Mouse (Mus musculus) right cerebral cortex, adult 2 months (tissue): ENCODE results near the gene Cttnbp2nl.
A peak's percentile ranks its signal among the peaks of the same experiment; 100 is the strongest.

ENCODE experiments used
- DNase-seq, 2 experiments: peaks; one replicate each; pipeline ENCODE4 v3.0.0; 2021 to 2022; ENCODE audit warnings: low spot score in 2 of 2

Cttnbp2nl gene

GRCm38 (mm10) chr3:105052937-105053697 lies at the start of gene Cttnbp2nl:
TSS of gene Cttnbp2nl (minus strand) at chr3:105053146.
- peak; percentile 98 to 99 for DNase-seq

- no peak for DNase-seq
Measured at GRCm38 (mm10) chr3:105100270-105100589, 47.3 kb upstream of the Cttnbp2nl start.

GRCm38 (mm10) chr3:105099526-105100269 lies 46.8 kb upstream of the Cttnbp2nl start:
- no peak for DNase-seq

- no peak for DNase-seq
Measured at GRCm38 (mm10) chr3:105097581-105097980, 44.6 kb upstream of the Cttnbp2nl start.

- no peak for DNase-seq
Measured at GRCm38 (mm10) chr3:105095026-105095425, 42.1 kb upstream of the Cttnbp2nl start.

GRCm38 (mm10) chr3:105094448-105094847 lies 41.5 kb upstream of the Cttnbp2nl start:
- DNase-seq, result no peak

- DNase-seq, result no peak
Measured at GRCm38 (mm10) chr3:105092721-105093505, 40.0 kb upstream of the Cttnbp2nl start.

GRCm38 (mm10) chr3:105090981-105091380 lies 38.0 kb upstream of the Cttnbp2nl start:
- peak; percentile 63 to 66 for DNase-seq

- DNase-seq, result no peak
Measured at GRCm38 (mm10) chr3:105090147-105090546, 37.2 kb upstream of the Cttnbp2nl start.

- no peak for DNase-seq
Measured at GRCm38 (mm10) chr3:105088638-105089037, 35.7 kb upstream of the Cttnbp2nl start.

- no peak for DNase-seq
Measured at GRCm38 (mm10) chr3:105087344-105087743, 34.4 kb upstream of the Cttnbp2nl start.

- peak; percentile 81 to 89 for DNase-seq
Measured at GRCm38 (mm10) chr3:105078231-105078826, 25.4 kb upstream of the Cttnbp2nl start.

- DNase-seq, result no peak
Measured at GRCm38 (mm10) chr3:105075796-105076195, 22.9 kb upstream of the Cttnbp2nl start.

- DNase-seq, result no peak
Measured at GRCm38 (mm10) chr3:105072536-105072935, 19.6 kb upstream of the Cttnbp2nl start.

- DNase-seq, result no peak
Measured at GRCm38 (mm10) chr3:105071251-105071650, 18.3 kb upstream of the Cttnbp2nl start.

- no peak for DNase-seq
Measured at GRCm38 (mm10) chr3:105070553-105070952, 17.6 kb upstream of the Cttnbp2nl start.

- no peak for DNase-seq
Measured at GRCm38 (mm10) chr3:105066544-105066943, 13.6 kb upstream of the Cttnbp2nl start, which contains the start of gene 4930564D02Rik. TSS of gene 4930564D02Rik (plus strand) at chr3:105066844.

GRCm38 (mm10) chr3:105062676-105063075 lies 9.7 kb upstream of the Cttnbp2nl start:
- DNase-seq, result no peak

- DNase-seq, result no peak
Measured at GRCm38 (mm10) chr3:105061991-105062390, 9.0 kb upstream of the Cttnbp2nl start.

GRCm38 (mm10) chr3:105061496-105061895 lies 8.6 kb upstream of the Cttnbp2nl start:
- DNase-seq, result no peak

GRCm38 (mm10) chr3:105060992-105061391 lies 8.0 kb upstream of the Cttnbp2nl start:
- DNase-seq, result no peak

- no peak for DNase-seq
Measured at GRCm38 (mm10) chr3:105059911-105060310, 7.0 kb upstream of the Cttnbp2nl start.
